Mouse (Mus musculus) neural tube, embryonic 15.5 days (tissue): ENCODE results near the gene Tmem269. TPM values are rescaled to one million over a fixed set of nuclear protein-coding genes. Genes with fewer than 3 reads are reported as not detected.

ENCODE experiments used
- ATAC-seq: fragments of 200-750 bp; cut with Nextera tagmentation; 2 replicates; pipeline ENCODE4 v1.8.0; 2017; ENCODE audit warnings: mild to moderate bottlenecking, moderate TSS enrichment, moderate library complexity; ENCODE audit not compliant: low FRiP score
- H3K27ac ChIP-seq: fragments of 300-500 bp; sonication (generic); replicated peaks from 2 replicates; pipeline ENCODE4 v1.5.1; 2015; ENCODE audit warnings: mild to moderate bottlenecking, inconsistent platforms
- H3K27me3 ChIP-seq: fragments of 300-500 bp; sonication (generic); replicated peaks from 2 replicates; pipeline ENCODE4 v1.6.1; 2015; ENCODE audit warnings: inconsistent platforms
- H3K36me3 ChIP-seq: fragments of 300-500 bp; sonication (generic); 2 replicates; pipeline ENCODE4 v1.6.1; 2015; ENCODE audit warnings: inconsistent platforms
- H3K4me1 ChIP-seq: fragments of 300-500 bp; sonication (generic); 2 replicates; pipeline ENCODE4 v1.6.1; 2015; ENCODE audit warnings: inconsistent platforms
- H3K4me2 ChIP-seq: fragments of 300-500 bp; sonication (generic); 2 replicates; pipeline ENCODE4 v1.6.1; 2015; ENCODE audit warnings: inconsistent platforms, mild to moderate bottlenecking, moderate library complexity
- H3K4me3 ChIP-seq: fragments of 300-500 bp; sonication (generic); replicated peaks from 2 replicates; pipeline ENCODE4 v1.5.1; 2015; ENCODE audit warnings: mild to moderate bottlenecking, inconsistent platforms
- H3K9ac ChIP-seq: fragments of 300-500 bp; sonication (generic); replicated peaks from 2 replicates; pipeline ENCODE4 v1.6.1; 2015; ENCODE audit warnings: mild to moderate bottlenecking, inconsistent platforms
- H3K9me3 ChIP-seq: fragments of 300-500 bp; sonication (generic); replicated peaks from 2 replicates; pipeline ENCODE4 v1.6.1; 2016; ENCODE audit warnings: inconsistent platforms
- WGBS: fragments of 180-500 bp; shearing (Covaris S2); methylation state at CpG from one replicate; pipeline ENCODE4 v1.1.7; 2015; ENCODE audit warnings: mixed read lengths; 5-methylcytosine and 5-hydroxymethylcytosine counted together
- polyA plus RNA-seq: library from polyadenylated mRNA; unstranded; fragments of >200 nt; fragmentation: Nextera tagmentation; extraction: Ambion mirVana; gene quantifications from 2 replicates; pipeline ENCODE4 v1.2.1, GENCODE M21; 2015

The Tmem269 gene
- polyA plus RNA-seq, 1 experiment from 2014 or later: 0.29 TPM

DNA sequence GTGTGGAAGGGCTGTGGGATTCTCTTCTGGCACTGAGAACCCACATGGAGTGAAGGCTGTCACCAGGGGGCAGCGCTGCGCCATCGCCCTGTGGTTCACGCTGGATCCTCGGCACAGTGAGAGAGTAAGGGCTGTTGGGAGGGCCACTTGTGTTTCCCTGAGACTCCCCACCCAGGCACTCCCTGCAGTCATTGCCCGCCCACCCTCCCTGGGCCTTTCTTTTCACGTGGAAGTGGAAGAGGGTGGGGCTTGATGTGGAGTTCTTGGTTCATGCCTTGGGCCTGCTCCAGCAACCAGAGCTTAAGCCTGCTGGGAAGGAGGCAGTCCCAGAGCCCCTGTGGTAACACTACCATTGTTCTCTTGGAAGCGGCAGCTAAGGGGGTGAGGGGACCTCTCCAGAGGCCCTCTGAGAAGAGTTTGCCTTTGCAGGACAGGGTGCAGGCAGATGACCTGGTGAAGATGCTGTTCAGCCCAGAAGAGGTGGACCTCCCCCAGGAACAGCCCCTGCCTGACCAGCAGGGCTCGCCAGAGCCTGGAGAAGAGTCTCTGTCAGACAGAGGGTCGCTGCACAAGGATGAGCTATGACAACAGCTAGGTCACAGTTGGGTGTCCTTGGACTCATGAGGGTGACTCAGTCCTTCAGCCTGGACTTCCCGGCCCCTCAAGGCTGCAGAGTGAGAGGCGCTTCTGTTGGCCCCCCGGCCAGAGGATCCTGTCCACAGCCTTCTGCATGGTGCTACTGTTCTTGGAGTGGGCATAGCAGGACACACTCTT is 29.6 kb upstream of the Tmem269 start:
- Histone ChIP-seq H3K4me1 (0 out of 2 replicates have a peak, but pooled peaks cover 7% of the 10 kb centered on the region), H3K9ac (no peak overlapping the region), H3K27me3 (no peaks in the 10 kb centered on the region), H3K4me2 (no peak overlapping the region), H3K27ac (no peak overlapping the region; the same call in 1 of the 2 replicates), H3K4me3 (no peak overlapping the region), H3K36me3 (peaks cover 52% of the 10 kb centered on the region), H3K9me3 (no peaks in the 10 kb centered on the region)
- peak; percentile 64; the same call in 1 of the 2 replicates for ATAC-seq
- 31% methylated on average over 13 of the region's 13 CpGs for WGBS

DNA sequence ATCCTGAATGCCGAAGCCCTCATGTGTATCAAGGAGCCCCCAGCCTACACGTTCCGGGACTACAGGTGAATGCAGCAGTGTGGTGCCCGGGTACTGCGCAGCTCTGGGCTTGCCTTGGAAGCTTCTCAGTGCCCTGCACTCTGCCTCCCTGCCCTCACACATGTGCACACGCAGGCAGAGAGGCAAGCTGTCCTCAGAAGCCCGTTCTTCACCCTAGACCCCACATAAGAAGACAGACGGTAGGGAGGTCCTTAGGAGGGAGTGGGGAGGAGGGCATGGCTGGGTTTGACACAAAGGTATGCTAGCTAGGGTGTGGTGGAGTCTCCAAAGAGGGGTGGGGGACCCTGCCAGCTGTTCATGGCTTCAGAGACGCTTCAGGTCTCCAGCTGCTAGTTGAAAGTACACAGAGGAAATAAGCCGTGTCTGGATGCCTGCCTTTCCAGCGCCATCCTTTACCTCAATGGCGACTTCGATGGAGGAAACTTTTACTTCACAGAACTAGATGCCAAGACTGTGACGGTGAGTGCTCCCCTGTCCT is 28.7 kb upstream of the Tmem269 start:
- Histone ChIP-seq H3K4me2 (no peak overlapping the region), H3K27me3 (no peaks in the 10 kb centered on the region), H3K27ac (no peak overlapping the region), H3K36me3 (peaks cover 60% of the 10 kb centered on the region), H3K4me1 (0 out of 2 replicates have a peak, but pooled peaks cover 7% of the 10 kb centered on the region), H3K9ac (no peak overlapping the region), H3K4me3 (no peak overlapping the region), H3K9me3 (no peaks in the 10 kb centered on the region)
- 72% methylated on average over 14 of the region's 14 CpGs for WGBS
- ATAC-seq: no peak

- Histone ChIP-seq H3K27ac (no peak overlapping the region), H3K4me3 (no peak overlapping the region), H3K4me2 (no peak overlapping the region), H3K27me3 (no peaks in the 10 kb centered on the region), H3K9me3 (no peaks in the 10 kb centered on the region), H3K36me3 (peaks cover 68% of the 10 kb centered on the region), H3K9ac (no peak overlapping the region), H3K4me1 (0 out of 2 replicates have a peak, but pooled peaks cover 7% of the 10 kb centered on the region)
- WGBS: 95% methylated on average over 9 of the region's 9 CpGs
- ATAC-seq: no peak
Measured at GRCm38 (mm10) chr4:119245961-119246360, 27.9 kb upstream of the Tmem269 start.

- no peak for ATAC-seq
- Histone ChIP-seq H3K9ac (no peak overlapping the region), H3K27ac (no peak overlapping the region), H3K9me3 (no peaks in the 10 kb centered on the region), H3K4me2 (no peak overlapping the region), H3K36me3 (peaks cover 70% of the 10 kb centered on the region), H3K27me3 (no peaks in the 10 kb centered on the region), H3K4me1 (0 out of 2 replicates have a peak, but pooled peaks cover 7% of the 10 kb centered on the region), H3K4me3 (no peak overlapping the region)
- WGBS: 78% methylated on average over 7 of the region's 7 CpGs
Measured at GRCm38 (mm10) chr4:119245556-119245955, 27.5 kb upstream of the Tmem269 start.

DNA sequence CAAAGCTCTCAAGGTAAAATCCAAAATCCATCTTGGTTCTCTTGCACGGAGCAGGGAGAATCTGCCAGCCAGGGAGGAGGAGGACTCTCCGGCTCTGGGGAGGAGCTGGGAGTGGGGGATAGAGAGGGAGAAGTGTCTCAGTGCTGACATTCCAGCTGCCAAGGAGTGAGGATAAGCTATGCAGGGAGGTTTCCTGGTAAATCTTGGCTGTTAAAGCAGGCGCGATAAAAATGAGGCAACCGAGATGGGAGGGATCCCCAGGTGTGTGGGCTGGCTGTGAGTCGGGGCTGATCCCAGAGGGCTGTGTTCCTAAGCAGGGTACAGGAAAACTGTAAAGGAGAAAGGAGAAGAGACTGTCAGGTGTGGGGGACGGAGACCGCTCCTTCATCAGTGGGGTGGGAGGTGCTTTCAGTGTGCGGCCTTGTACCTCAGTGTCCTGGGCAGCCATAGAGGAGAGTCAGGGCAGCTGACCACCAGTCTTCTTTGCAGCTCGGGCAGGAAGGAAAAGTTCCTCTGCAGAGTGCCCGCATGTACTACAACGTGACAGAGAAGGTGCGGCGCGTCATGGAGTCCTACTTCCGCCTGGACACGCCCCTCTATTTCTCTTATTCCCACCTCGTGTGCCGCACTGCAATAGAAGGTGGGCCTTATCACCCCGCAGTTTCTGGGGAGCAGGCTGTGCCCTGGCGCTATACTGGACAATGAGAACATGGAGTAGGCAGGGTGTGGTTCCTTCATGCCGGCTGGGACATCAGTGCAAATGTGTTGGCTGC is 26.6 kb upstream of the Tmem269 start:
- Histone ChIP-seq H3K27me3 (no peaks in the 10 kb centered on the region), H3K4me1 (peaks cover 8% of the 10 kb centered on the region; the same call in 1 of the 2 replicates), H3K4me2 (no peak overlapping the region), H3K4me3 (no peak overlapping the region), H3K27ac (no peak overlapping the region), H3K9me3 (no peaks in the 10 kb centered on the region), H3K36me3 (peaks cover 70% of the 10 kb centered on the region), H3K9ac (no peak overlapping the region)
- no peak for ATAC-seq
- 81% methylated on average over 22 of the region's 22 CpGs for WGBS

- Histone ChIP-seq H3K4me3 (no peak overlapping the region), H3K27ac (no peak overlapping the region), H3K27me3 (no peaks in the 10 kb centered on the region), H3K9me3 (no peaks in the 10 kb centered on the region), H3K4me2 (no peak overlapping the region), H3K36me3 (peaks cover 70% of the 10 kb centered on the region), H3K4me1 (peaks cover 7% of the 10 kb centered on the region; the same call in 1 of the 2 replicates), H3K9ac (no peak overlapping the region)
- WGBS: 93% methylated on average over 12 of the region's 12 CpGs
- ATAC-seq: no peak
Measured at GRCm38 (mm10) chr4:119242571-119242970, 24.6 kb upstream of the Tmem269 start.

DNA sequence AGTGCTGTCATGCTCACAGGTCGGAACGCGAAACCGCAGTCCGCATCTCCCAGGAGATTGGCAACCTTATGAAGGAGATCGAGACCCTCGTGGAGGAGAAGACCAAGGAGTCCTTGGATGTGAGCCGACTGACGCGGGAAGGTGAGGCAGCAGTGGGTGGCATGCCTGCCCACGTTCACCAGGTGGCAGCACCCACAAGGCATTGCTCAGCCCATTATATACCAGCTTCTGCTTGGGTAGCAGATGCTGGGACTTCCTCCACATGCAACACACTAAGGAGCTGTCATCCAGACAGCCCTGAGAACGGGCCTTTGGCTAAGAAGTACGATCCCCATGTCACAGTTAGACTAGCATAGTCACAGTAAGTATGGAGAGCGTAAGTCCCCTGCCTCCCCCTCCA is 23.6 kb upstream of the Tmem269 start:
- Histone ChIP-seq H3K27me3 (no peaks in the 10 kb centered on the region), H3K9me3 (no peaks in the 10 kb centered on the region), H3K36me3 (peaks cover 73% of the 10 kb centered on the region), H3K4me1 (peaks cover 6% of the 10 kb centered on the region; the same call in 1 of the 2 replicates), H3K4me2 (no peak overlapping the region), H3K27ac (no peak overlapping the region), H3K4me3 (no peak overlapping the region), H3K9ac (no peak overlapping the region)
- WGBS: 88% methylated on average over 14 of the region's 14 CpGs
- no peak for ATAC-seq

DNA sequence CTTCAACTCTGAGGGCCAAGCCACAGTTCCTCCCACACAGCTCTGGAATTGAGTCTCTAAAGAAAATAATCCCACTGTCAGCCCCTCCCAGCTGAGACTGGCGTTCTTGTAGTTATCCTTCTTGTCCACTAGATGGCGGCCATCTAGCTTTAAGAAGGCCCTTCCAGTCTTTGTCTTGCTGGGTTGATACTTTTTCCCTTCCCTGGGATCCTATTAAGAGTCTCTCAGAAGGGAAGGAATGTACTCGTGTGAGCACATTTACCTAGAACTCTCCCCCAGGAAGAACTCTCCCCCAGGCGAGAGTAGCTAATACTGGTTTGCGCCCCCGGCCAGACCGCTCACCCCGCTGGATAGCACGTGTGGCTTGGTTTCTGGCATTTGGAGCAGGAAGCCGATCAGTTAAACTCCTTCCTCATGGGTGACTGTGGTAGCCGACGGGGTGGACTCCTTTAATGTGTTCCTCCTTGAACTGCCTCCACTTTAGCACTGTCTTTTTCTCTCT is 21.2 kb upstream of the Tmem269 start:
- Histone ChIP-seq H3K27me3 (no peaks in the 10 kb centered on the region), H3K27ac (peak overlapping the region; percentile 67), H3K4me1 (peaks cover 11% of the 10 kb centered on the region), H3K4me3 (no peak overlapping the region), H3K4me2 (peak overlapping the region; percentile 15; the same call in 1 of the 2 replicates), H3K9ac (no peak overlapping the region; the same call in 1 of the 2 replicates), H3K36me3 (peaks cover 56% of the 10 kb centered on the region), H3K9me3 (no peaks in the 10 kb centered on the region)
- ATAC-seq: peak; percentile 71; the same call in 1 of the 2 replicates
- WGBS: 37% methylated on average over 12 of the region's 12 CpGs

GRCm38 (mm10) chr4:119238661-119239060 is 20.6 kb upstream of the Tmem269 start:
- Histone ChIP-seq H3K27me3 (no peaks in the 10 kb centered on the region), H3K27ac (peak overlapping the region; percentile 14; the same call in 1 of the 2 replicates), H3K36me3 (peaks cover 50% of the 10 kb centered on the region), H3K4me1 (peaks cover 16% of the 10 kb centered on the region), H3K4me2 (no peak overlapping the region), H3K9me3 (no peaks in the 10 kb centered on the region), H3K4me3 (no peak overlapping the region), H3K9ac (no peak overlapping the region)
- WGBS: 82% methylated on average over 3 of the region's 3 CpGs
- no peak for ATAC-seq

GRCm38 (mm10) chr4:119234348-119234747 is 16.3 kb upstream of the Tmem269 start:
- WGBS: 87% methylated on average over 3 of the region's 3 CpGs
- no peak for ATAC-seq

GRCm38 (mm10) chr4:119233256-119233901 is 15.4 kb upstream of the Tmem269 start:
- Histone ChIP-seq H3K36me3 (peaks cover 23% of the 10 kb centered on the region), H3K4me2 (peak overlapping the region; percentile 76), H3K27ac (peak overlapping the region; percentile 81), H3K27me3 (no peaks in the 10 kb centered on the region), H3K9me3 (no peaks in the 10 kb centered on the region), H3K4me3 (peak overlapping the region; percentile 87), H3K9ac (peak overlapping the region; percentile 72), H3K4me1 (peaks cover 19% of the 10 kb centered on the region)
- ATAC-seq: peak; percentile 53
- 1% methylated on average over 36 of the region's 36 CpGs for WGBS

More at GRCm38 (mm10) chr4:119234348-119234747, 16.3 kb upstream of the Tmem269 start:
- Histone ChIP-seq H3K9ac (peak overlapping the region; percentile 72), H3K9me3 (no peaks in the 10 kb centered on the region), H3K27ac (peak overlapping the region; percentile 81; the same call in 1 of the 2 replicates), H3K36me3 (peaks cover 24% of the 10 kb centered on the region), H3K4me1 (peaks cover 20% of the 10 kb centered on the region), H3K4me2 (peak overlapping the region; percentile 76), H3K27me3 (no peaks in the 10 kb centered on the region), H3K4me3 (peak overlapping the region; percentile 87)
